ENCODE assay signal across 9 mouse cellular contexts in genomic region chr7:35579849-35580248, GRCm38 (mm10). TPM values are rescaled to one million over a fixed set of nuclear protein-coding genes. Genes with fewer than 3 reads are reported as not detected.
DNase-seq lines count a peak whose midpoint lies in the region; ATAC-seq and TF ChIP-seq lines count a peak whose summit lies in the region.
"Had no signal": no experiment of that assay in that cellular context is flagged by ENCODE, and none has a peak within 500 bp of the region (broad histone marks: within the 10 kb centered on the region; RNA-seq: fewer than 3 reads in every experiment).

No protein-coding gene starts in this region.

- ATAC-seq in intestine, postnatal 0 days = no peak
- no peak for ATAC-seq in intestine, embryonic 16.5 days
- peak; percentile 78 for ATAC-seq in erythroblast, adult 5-6 weeks (replicated peaks; ENCODE audit: low FRiP score, poor library complexity, severe bottlenecking)
- ATAC-seq in megakaryocyte-erythroid progenitor cell, adult 5-6 weeks (replicated peaks; ENCODE audit: low FRiP score, low TSS enrichment, poor library complexity, severe bottlenecking) = peak; percentile 75

- no peak overlapping the region for H3K9ac ChIP-seq in intestine, postnatal 0 days (ENCODE audit: low read depth, low read length)
- no peak overlapping the region for H3K9ac ChIP-seq in intestine, embryonic 16.5 days (ENCODE audit: low read depth, low read length)
- H3K9ac ChIP-seq: hindbrain, embryonic 15.5 days had no signal

- DNase-seq in CD8-positive naive resting alpha-beta T cell, adult 2 months (ENCODE audit: low read depth in 2 of 2, low spot score in 2 of 2) = peak; percentile 28 to 52
- peak; percentile 42 for DNase-seq in NIH3T3 (ENCODE audit: low read depth)
- no peak for DNase-seq in layer of hippocampus, adult 9-11 months
- no peak for DNase-seq in right cerebral cortex, postnatal 10 days (ENCODE audit: low spot score in 2 of 2)

- no peaks in the 10 kb centered on the region for H3K4me1 ChIP-seq in intestine, postnatal 0 days (replicated peaks; ENCODE audit: control insufficient read depth, insufficient read depth, low read length)
- peaks cover 2% of the 10 kb centered on the region; the same call in 1 of the 2 replicates for H3K4me1 ChIP-seq in intestine, embryonic 16.5 days (ENCODE audit: control insufficient read depth, insufficient read depth, low read length)

- 39% methylated on average over 4 of the region's 4 CpGs for WGBS in intestine, postnatal 0 days
- 30% methylated on average over 4 of the region's 4 CpGs for WGBS in intestine, embryonic 16.5 days

- no peak overlapping the region for H3K4me3 ChIP-seq in intestine, postnatal 0 days (ENCODE audit: low read depth, low read length)
- H3K4me3 ChIP-seq in intestine, embryonic 16.5 days (ENCODE audit: low read length) = no peak overlapping the region
- H3K4me3 ChIP-seq: hindbrain, embryonic 15.5 days had no signal

- H3K27me3 ChIP-seq in intestine, postnatal 0 days (replicated peaks; ENCODE audit: control insufficient read depth, insufficient read depth, low read length) = peaks cover 28% of the 10 kb centered on the region
- H3K27me3 ChIP-seq in intestine, embryonic 16.5 days (replicated peaks; ENCODE audit: control insufficient read depth, insufficient read depth, low read length) = peaks cover 23% of the 10 kb centered on the region

- no peak overlapping the region for H3K27ac ChIP-seq in intestine, postnatal 0 days (ENCODE audit: low read depth, low read length)
- H3K27ac ChIP-seq in intestine, embryonic 16.5 days (ENCODE audit: low read length) = no peak overlapping the region
- H3K27ac ChIP-seq: hindbrain, embryonic 15.5 days had no signal

- H3K4me2 ChIP-seq in intestine, postnatal 0 days (replicated peaks; ENCODE audit: low read depth) = no peak overlapping the region
- no peak overlapping the region for H3K4me2 ChIP-seq in intestine, embryonic 16.5 days (ENCODE audit: low read depth, low read length)
- H3K4me2 ChIP-seq: hindbrain, embryonic 15.5 days had no signal

- H3K9me3 ChIP-seq in intestine, postnatal 0 days (ENCODE audit: control insufficient read depth) = no peaks in the 10 kb centered on the region
- no peaks in the 10 kb centered on the region for H3K9me3 ChIP-seq in intestine, embryonic 16.5 days (ENCODE audit: control insufficient read depth, low read length)
- H3K9me3 ChIP-seq: hindbrain, embryonic 15.5 days had no signal

- TF ChIP-seq CTCF in intestine, postnatal 0 days (IDR thresholded peaks at IDR 0.05; ENCODE audit: low read depth) = peak; percentile 78

- H3K36me3 ChIP-seq in intestine, postnatal 0 days (ENCODE audit: control insufficient read depth, insufficient read depth) = no peaks in the 10 kb centered on the region
- no peaks in the 10 kb centered on the region for H3K36me3 ChIP-seq in intestine, embryonic 16.5 days (ENCODE audit: control insufficient read depth, insufficient read depth, low read length)
- H3K36me3 ChIP-seq: hindbrain, embryonic 15.5 days had no signal

RNA-seq across cellular contexts. Expression of gene Rgs9bp, which starts 5.5 kb away (rescaled TPM):
- 0.03 TPM in 2 replicates for polyA plus RNA-seq in intestine, postnatal 0 days (2015; fragmentation: Nextera tagmentation; extraction: Ambion mirVana)
- 0.04 and 0.09 TPM in 2 replicates for polyA plus RNA-seq in intestine, embryonic 16.5 days (2015; fragmentation: Nextera tagmentation; extraction: Ambion mirVana)
- total RNA-seq in erythroblast, adult 5-6 weeks (2015; ENCODE audit: low replicate concordance) = 0.42 and 1.7 TPM in 2 replicates
- total RNA-seq in erythroblast, adult 5-6 weeks (2017; ENCODE audit: low replicate concordance) = 0.14 and 0.68 TPM in 2 replicates
- total RNA-seq in megakaryocyte-erythroid progenitor cell, adult 5-6 weeks (2014; fragmentation: Nextera tagmentation) = 4.6 and 5.6 TPM in 2 replicates
- total RNA-seq in megakaryocyte-erythroid progenitor cell, adult 5-6 weeks (2017) = 3.1 and 4.0 TPM in 2 replicates

RNA-seq across cellular contexts. Expression of gene Ankrd27, which starts 6.2 kb away (rescaled TPM):
- polyA plus RNA-seq in intestine, postnatal 0 days (2015; fragmentation: Nextera tagmentation; extraction: Ambion mirVana) = 10.0 and 11.1 TPM in 2 replicates
- 32.4 and 34.9 TPM in 2 replicates for polyA plus RNA-seq in intestine, embryonic 16.5 days (2015; fragmentation: Nextera tagmentation; extraction: Ambion mirVana)
- total RNA-seq in erythroblast, adult 5-6 weeks (2015; ENCODE audit: low replicate concordance) = 11.5 and 35.4 TPM in 2 replicates
- 12.3 and 20.6 TPM in 2 replicates for total RNA-seq in erythroblast, adult 5-6 weeks (2017; ENCODE audit: low replicate concordance)
- 56.5 and 74.1 TPM in 2 replicates for total RNA-seq in megakaryocyte-erythroid progenitor cell, adult 5-6 weeks (2014; fragmentation: Nextera tagmentation)
- total RNA-seq in megakaryocyte-erythroid progenitor cell, adult 5-6 weeks (2017) = 45.4 and 57.9 TPM in 2 replicates

RNA-seq across cellular contexts. Expression of gene Nudt19, which starts 23.7 kb away (rescaled TPM):
- polyA plus RNA-seq in intestine, postnatal 0 days (2015; fragmentation: Nextera tagmentation; extraction: Ambion mirVana) = 81.1 and 87.4 TPM in 2 replicates
- polyA plus RNA-seq in intestine, embryonic 16.5 days (2015; fragmentation: Nextera tagmentation; extraction: Ambion mirVana) = 120 and 128 TPM in 2 replicates
- total RNA-seq in erythroblast, adult 5-6 weeks (2015; ENCODE audit: low replicate concordance) = 55.3 and 55.8 TPM in 2 replicates
- total RNA-seq in erythroblast, adult 5-6 weeks (2017; ENCODE audit: low replicate concordance) = 10.0 and 24.4 TPM in 2 replicates
- total RNA-seq in megakaryocyte-erythroid progenitor cell, adult 5-6 weeks (2014; fragmentation: Nextera tagmentation) = 116 and 170 TPM in 2 replicates
- 55.2 and 71.9 TPM in 2 replicates for total RNA-seq in megakaryocyte-erythroid progenitor cell, adult 5-6 weeks (2017)

RNA-seq across cellular contexts. Expression of gene Tdrd12, which starts 42.3 kb away (rescaled TPM):
- polyA plus RNA-seq in intestine, postnatal 0 days (2015; fragmentation: Nextera tagmentation; extraction: Ambion mirVana) = 1.5 and 2.0 TPM in 2 replicates
- 0.98 and 1.6 TPM in 2 replicates for polyA plus RNA-seq in intestine, embryonic 16.5 days (2015; fragmentation: Nextera tagmentation; extraction: Ambion mirVana)
- not detected in 2 replicates for total RNA-seq in erythroblast, adult 5-6 weeks (2015; ENCODE audit: low replicate concordance)
- 0.94 TPM in 1 of 2 replicates, not detected in the other for total RNA-seq in erythroblast, adult 5-6 weeks (2017; ENCODE audit: low replicate concordance)
- total RNA-seq in megakaryocyte-erythroid progenitor cell, adult 5-6 weeks (2014; fragmentation: Nextera tagmentation) = 0.11 TPM in 1 of 2 replicates, not detected in the other
- total RNA-seq in megakaryocyte-erythroid progenitor cell, adult 5-6 weeks (2017) = not detected in 2 replicates

Comparison
In these comparisons a context has a peak if more than half of its experiments do, and no peak if none do; other contexts are left out.
1. ATAC-seq: peak in erythroblast, adult 5-6 weeks (single experiment) and megakaryocyte-erythroid progenitor cell, adult 5-6 weeks (single experiment); none in intestine, postnatal 0 days (single experiment) and intestine, embryonic 16.5 days (single experiment).
2. DNase-seq: peak in CD8-positive naive resting alpha-beta T cell, adult 2 months (2 of 2) and NIH3T3 (single experiment); none in layer of hippocampus, adult 9-11 months (single experiment) and right cerebral cortex, postnatal 10 days (0 of 2).